ENCODE assay signal across 8 mouse cellular contexts in the genomic region with DNA sequence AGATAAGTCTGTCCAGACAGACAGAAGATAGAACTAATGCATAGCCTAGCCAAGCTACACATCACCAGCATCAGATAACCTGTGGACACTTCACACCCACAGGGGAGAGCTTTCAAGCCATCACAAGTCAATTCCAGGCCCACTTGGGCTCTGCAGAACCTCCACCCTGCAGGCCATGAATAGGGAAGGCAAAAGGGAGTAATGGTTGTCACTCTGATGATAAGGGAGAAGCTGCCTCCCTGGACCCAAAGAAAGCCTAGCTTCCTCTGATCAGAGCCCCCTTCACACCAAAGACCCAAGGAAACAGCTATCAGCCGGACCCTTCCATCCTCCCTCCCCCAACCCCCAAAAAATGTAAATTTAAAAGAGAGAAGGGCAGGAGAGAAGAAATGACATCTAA. TPM values are rescaled to one million over a fixed set of nuclear protein-coding genes. Genes with fewer than 3 reads are reported as not detected.
A peak's percentile ranks its signal among the peaks of the same experiment; 100 is the strongest.
DNase-seq lines count a peak whose midpoint lies in the region; ATAC-seq and TF ChIP-seq lines count a peak whose summit lies in the region.

No protein-coding gene starts in this region.

- peaks cover 8% of the 10 kb centered on the region; the same call in 1 of the 2 replicates for H3K4me1 ChIP-seq in kidney, embryonic 16.5 days (ENCODE audit: insufficient read depth, low read length)
- H3K4me1 ChIP-seq in cortical plate, adult 2 months (ENCODE audit: control insufficient read depth, insufficient read depth, low read length), result peaks cover 4% of the 10 kb centered on the region; the same call in 1 of the 2 replicates
- no peaks in the 10 kb centered on the region for H3K4me1 ChIP-seq in hindbrain, embryonic 11.5 days (replicated peaks; ENCODE audit: control insufficient read depth, insufficient read depth, low read length)
- H3K4me1 ChIP-seq in midbrain, embryonic 11.5 days (ENCODE audit: control insufficient read depth, insufficient read depth, low read length), result peaks cover 9% of the 10 kb centered on the region

- no peak overlapping the region for H3K9ac ChIP-seq in kidney, embryonic 16.5 days (replicated peaks; ENCODE audit: low read length)
- peak overlapping the region; percentile 87; the same call in 1 of the 2 replicates for H3K9ac ChIP-seq in hindbrain, embryonic 11.5 days (ENCODE audit: low read depth, low read length)
- H3K9ac ChIP-seq in midbrain, embryonic 11.5 days (ENCODE audit: low read length), result peak overlapping the region; percentile 88; the same call in 1 of the 2 replicates

- H3K4me2 ChIP-seq in kidney, embryonic 16.5 days (replicated peaks; ENCODE audit: low read depth, low read length), result peak overlapping the region; percentile 81
- H3K4me2 ChIP-seq in hindbrain, embryonic 11.5 days (replicated peaks; ENCODE audit: low read depth, low read length), result peak overlapping the region; percentile 78
- peak overlapping the region; percentile 73 for H3K4me2 ChIP-seq in midbrain, embryonic 11.5 days

- peak overlapping the region; percentile 94 for H3K4me3 ChIP-seq in kidney, embryonic 16.5 days (ENCODE audit: low read length)
- H3K4me3 ChIP-seq in cortical plate, adult 2 months (ENCODE audit: insufficient read depth, low read length), result peak overlapping the region; percentile 74
- H3K4me3 ChIP-seq in hindbrain, embryonic 11.5 days (ENCODE audit: low read depth, low read length), result peak overlapping the region; percentile 84
- H3K4me3 ChIP-seq in midbrain, embryonic 11.5 days (ENCODE audit: low read depth, low read length), result peak overlapping the region; percentile 70

- no peaks in the 10 kb centered on the region for H3K27me3 ChIP-seq in kidney, embryonic 16.5 days (ENCODE audit: insufficient read depth, low read length)
- no peaks in the 10 kb centered on the region for H3K27me3 ChIP-seq in hindbrain, embryonic 11.5 days (ENCODE audit: control insufficient read depth, insufficient read depth, low read length)
- H3K27me3 ChIP-seq in midbrain, embryonic 11.5 days (ENCODE audit: control insufficient read depth, insufficient read depth, low read length), result no peaks in the 10 kb centered on the region

- H3K27ac ChIP-seq in kidney, embryonic 16.5 days (ENCODE audit: low read length), result no peak overlapping the region
- H3K27ac ChIP-seq in cortical plate, adult 2 months (ENCODE audit: insufficient read depth, low read length), result no peak overlapping the region
- H3K27ac ChIP-seq in hindbrain, embryonic 11.5 days (ENCODE audit: low read depth, low read length), result no peak overlapping the region
- no peak overlapping the region for H3K27ac ChIP-seq in midbrain, embryonic 11.5 days (ENCODE audit: low read depth, low read length)

- no peaks in the 10 kb centered on the region for H3K9me3 ChIP-seq in kidney, embryonic 16.5 days (ENCODE audit: low read length)
- H3K9me3 ChIP-seq in hindbrain, embryonic 11.5 days (ENCODE audit: control insufficient read depth, low read length), result no peaks in the 10 kb centered on the region
- H3K9me3 ChIP-seq in midbrain, embryonic 11.5 days (ENCODE audit: control insufficient read depth, low read length), result no peaks in the 10 kb centered on the region

- no peak for DNase-seq in kidney, adult 9 months
- DNase-seq in hindbrain, embryonic 11.5 days (ENCODE audit: low spot score), result peak; percentile 7
- peak; percentile 88 for DNase-seq in midbrain, embryonic 11.5 days (ENCODE audit: low spot score, missing footprints)
- no peak for DNase-seq in T-cell, adult 2 months (ENCODE audit: low spot score)
- DNase-seq in spleen, postnatal 4 days (ENCODE audit: low spot score in 2 of 2), result no peak
- no peak for DNase-seq in cerebellum, postnatal 4 days (ENCODE audit: low spot score in 2 of 2)

- 38% methylated on average over 1 of the region's 1 CpGs for WGBS in kidney, embryonic 16.5 days
- 19% methylated on average over 1 of the region's 1 CpGs for WGBS in hindbrain, embryonic 11.5 days
- 13% methylated on average over 1 of the region's 1 CpGs for WGBS in midbrain, embryonic 11.5 days

- no peak for ATAC-seq in kidney, embryonic 16.5 days (ENCODE audit: low FRiP score, low TSS enrichment)
- ATAC-seq in hindbrain, embryonic 11.5 days (ENCODE audit: low FRiP score), result no peak
- ATAC-seq in midbrain, embryonic 11.5 days (ENCODE audit: low FRiP score), result no peak

- TF ChIP-seq POLR2A in cortical plate, adult 2 months (IDR thresholded peaks at IDR 0.05; ENCODE audit: extremely low read depth, insufficient read depth, low read length), result no peak

- H3K36me3 ChIP-seq in kidney, embryonic 16.5 days (ENCODE audit: insufficient read depth, low read length), result no peaks in the 10 kb centered on the region
- H3K36me3 ChIP-seq in hindbrain, embryonic 11.5 days (ENCODE audit: control insufficient read depth, insufficient read depth, low read length), result no peaks in the 10 kb centered on the region
- no peaks in the 10 kb centered on the region for H3K36me3 ChIP-seq in midbrain, embryonic 11.5 days (ENCODE audit: control insufficient read depth, insufficient read depth, low read length)

- TF ChIP-seq CTCF in cortical plate, adult 2 months (IDR thresholded peaks at IDR 0.05; ENCODE audit: extremely low read depth, insufficient read depth, low read length), result no peak

RNA-seq across cellular contexts. Expression of gene Ralgapa2, which starts 1.4 kb away (rescaled TPM):
- 6.8 and 8.0 TPM in 2 replicates for polyA plus RNA-seq in kidney, embryonic 16.5 days (2015; fragmentation: Nextera tagmentation; extraction: Ambion mirVana)
- polyA plus RNA-seq in cortical plate, adult 2 months (2012; rRNA removed), result 9.8 and 9.9 TPM in 2 replicates
- 10.7 and 13.6 TPM in 2 replicates for polyA plus RNA-seq in hindbrain, embryonic 11.5 days (2014; fragmentation: Nextera tagmentation; extraction: Ambion mirVana)
- polyA plus RNA-seq in midbrain, embryonic 11.5 days (2014; fragmentation: Nextera tagmentation; extraction: Ambion mirVana), result 9.0 and 9.7 TPM in 2 replicates

Comparison
In these comparisons a context has a peak if more than half of its experiments do, and no peak if none do; other contexts are left out.
1. DNase-seq: peak in hindbrain, embryonic 11.5 days (single experiment) and midbrain, embryonic 11.5 days (single experiment); none in kidney, adult 9 months (single experiment), T-cell, adult 2 months (single experiment), spleen, postnatal 4 days (0 of 2) and cerebellum, postnatal 4 days (0 of 2).
2. Peak in every context shown above with its lines, with median percentiles within 50 percentile points of each other: H3K4me2 ChIP-seq and H3K4me3 ChIP-seq.